Mouse (Mus musculus) MEL (cell line): ENCODE measurements at regions not wholly inside any gene's neighbourhood (a gene's known extent, or its start where the extent isn't known, plus 50 kb on each side); places are given as distances from the start of the nearest gene placed in this dataset.
A peak's percentile ranks its signal among the peaks of the same experiment; 100 is the strongest.
"Not testable (repeated sequence)": the region's sequence is repeated elsewhere in the genome, so short reads cannot be mapped to it uniquely, and the experiment has no call there.

ENCODE experiments used
- DNase-seq: peaks from one replicate; pipeline ENCODE4 v3.0.0; 2011; ENCODE audit warnings: low read depth, low spot score
- H3K27ac ChIP-seq: 2 replicates; pipeline ENCODE4 v1.5.1; 2012; ENCODE audit warnings: low read depth, mild to moderate bottlenecking, control low read depth, low read length, moderate library complexity; ENCODE audit not compliant: control insufficient read depth
- H3K27me3 ChIP-seq, 2 experiments: fragments of 150-350 bp in 1 of 2; sonication (generic) in 1 of 2; 2 replicates each; pipeline ENCODE4 v1.6.1; 2012; ENCODE audit warnings: low read length in 2 of 2, mild to moderate bottlenecking in 2 of 2, improper control_type of control experiment in 1 of 2, moderate library complexity in 1 of 2; ENCODE audit not compliant: insufficient read depth in 2 of 2, control insufficient read depth in 1 of 2
- H3K36me3 ChIP-seq, 2 experiments: 2 replicates each; pipeline ENCODE4 v1.6.1; 2012 to 2014; ENCODE audit warnings: low read length in 2 of 2, improper control_type of control experiment in 1 of 2, inconsistent platforms in 1 of 2, mild to moderate bottlenecking in 1 of 2; ENCODE audit not compliant: insufficient read depth in 2 of 2, control insufficient read depth in 1 of 2
- H3K4me1 ChIP-seq, 2 experiments: fragments of 150-350 bp in 1 of 2; sonication (generic) in 1 of 2; 2 replicates each; pipeline ENCODE4 v1.6.1; 2012; ENCODE audit warnings: low read length in 2 of 2, improper control_type of control experiment in 1 of 2, mild to moderate bottlenecking in 1 of 2; ENCODE audit not compliant: insufficient read depth in 2 of 2, control insufficient read depth in 1 of 2
- H3K4me3 ChIP-seq, 2 experiments: fragments of 150-350 bp in 1 of 2; sonication (generic) in 1 of 2; 2 replicates each; pipeline ENCODE4 v1.5.1; 2012; ENCODE audit warnings: low read depth in 2 of 2, low read length in 2 of 2, mild to moderate bottlenecking in 2 of 2, moderate library complexity in 2 of 2, control low read depth in 1 of 2, improper control_type of control experiment in 1 of 2; ENCODE audit not compliant: control insufficient read depth in 1 of 2, insufficient read depth in 1 of 2
- H3K79me2 ChIP-seq: 2 replicates; pipeline ENCODE4 v1.6.1; 2012; ENCODE audit warnings: mild to moderate bottlenecking, low read length, moderate library complexity; ENCODE audit not compliant: control insufficient read depth, poor library complexity, insufficient read depth
- H3K9ac ChIP-seq: 2 replicates; pipeline ENCODE4 v1.6.1; 2012; ENCODE audit warnings: low read depth, mild to moderate bottlenecking, control low read depth, low read length, moderate library complexity; ENCODE audit not compliant: control insufficient read depth, poor library complexity, severe bottlenecking
- H3K9me3 ChIP-seq: fragments of 150-350 bp; sonication (generic); replicated peaks from 2 replicates; pipeline ENCODE4 v1.6.1; 2012; ENCODE audit warnings: mild to moderate bottlenecking, low read length, improper control_type of control experiment, moderate library complexity; ENCODE audit not compliant: insufficient read depth
- CTCF ChIP-seq, 3 experiments: IDR thresholded peaks in 2 of 3; conservative IDR thresholded peaks in 1 of 3; 2 replicates each; pipeline ENCODE4 v1.5.1; 2011 to 2012; ENCODE audit warnings: low read length in 3 of 3, low read depth in 2 of 3, mild to moderate bottlenecking in 2 of 3, improper control_type of control experiment in 1 of 3, inconsistent platforms in 1 of 3, mixed read lengths in 1 of 3, moderate library complexity in 1 of 3; ENCODE audit not compliant: control insufficient read depth in 1 of 3, insufficient read depth in 1 of 3, poor library complexity in 1 of 3, severe bottlenecking in 1 of 3
- ELF1 ChIP-seq: IDR thresholded peaks from 2 replicates; pipeline ENCODE4 v1.6.1; 2014; ENCODE audit warnings: low read depth, mild to moderate bottlenecking, inconsistent platforms, low read length, improper control_type of control experiment, moderate library complexity
- ETS1 ChIP-seq: IDR thresholded peaks from 2 replicates; pipeline ENCODE4 v1.6.1; 2012; ENCODE audit warnings: low read depth, mild to moderate bottlenecking, inconsistent platforms, low read length, improper control_type of control experiment, moderate library complexity
- HCFC1 ChIP-seq: IDR thresholded peaks from 2 replicates; pipeline ENCODE4 v1.6.1; 2012; ENCODE audit warnings: low read depth, mild to moderate bottlenecking, inconsistent platforms, low read length, improper control_type of control experiment, moderate library complexity
- MYB ChIP-seq: IDR thresholded peaks from 2 replicates; pipeline ENCODE4 v1.6.1; 2011; ENCODE audit warnings: mild to moderate bottlenecking, low read depth, low read length, improper control_type of control experiment
- MYC ChIP-seq: IDR thresholded peaks from 2 replicates; pipeline ENCODE4 v1.6.1; 2011; ENCODE audit warnings: low read depth, mild to moderate bottlenecking, low read length, improper control_type of control experiment, moderate library complexity
- NRF1 ChIP-seq: IDR thresholded peaks from 2 replicates; pipeline ENCODE4 v1.6.1; 2014; ENCODE audit warnings: low read depth, mild to moderate bottlenecking, inconsistent platforms, low read length, improper control_type of control experiment, moderate library complexity; ENCODE audit not compliant: poor library complexity, insufficient read depth, severe bottlenecking
- POLR2AphosphoS2 ChIP-seq: IDR thresholded peaks from 2 replicates; pipeline ENCODE4 v1.6.1; 2011; ENCODE audit warnings: low read length, improper control_type of control experiment
- RAD21 ChIP-seq: IDR thresholded peaks from 2 replicates; pipeline ENCODE4 v1.6.1; 2011; ENCODE audit warnings: mild to moderate bottlenecking, low read depth, low read length, improper control_type of control experiment
- SMC3 ChIP-seq: IDR thresholded peaks from 2 replicates; pipeline ENCODE4 v1.6.1; 2011; ENCODE audit warnings: low read depth, low read length, improper control_type of control experiment
- TCF12 ChIP-seq: IDR thresholded peaks from 2 replicates; pipeline ENCODE4 v1.6.1; 2014; ENCODE audit warnings: low read depth, mild to moderate bottlenecking, inconsistent platforms, low read length, improper control_type of control experiment, moderate library complexity
- ZKSCAN1 ChIP-seq: IDR thresholded peaks from 2 replicates; pipeline ENCODE4 v1.6.1; 2012; ENCODE audit warnings: low read depth, mild to moderate bottlenecking, inconsistent platforms, low read length, improper control_type of control experiment, moderate library complexity

DNA sequence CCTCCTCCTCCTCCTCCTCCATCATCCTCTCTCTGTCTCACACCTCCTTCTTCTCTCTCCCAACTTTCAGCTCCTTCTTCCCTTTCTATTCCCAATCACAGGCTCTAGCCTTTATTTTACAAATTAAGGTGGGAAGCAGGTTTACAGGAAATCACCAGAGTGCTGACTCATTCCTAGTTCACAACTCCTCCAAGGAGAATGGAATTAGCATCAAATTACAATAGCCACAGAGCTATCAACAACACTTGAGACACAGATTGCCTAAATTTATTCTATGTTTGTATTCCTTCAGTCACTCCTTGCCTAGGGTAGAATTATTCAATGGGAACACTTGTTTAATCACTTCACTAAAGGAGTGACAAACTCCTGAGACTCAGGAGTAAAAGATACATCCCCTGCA is 523.5 kb downstream of the Adam6a start:
- no peak overlapping the region for H3K27ac ChIP-seq
- H3K4me1 ChIP-seq = no peaks in the 10 kb centered on the region
- H3K4me3 ChIP-seq = no peak overlapping the region
- H3K27me3 ChIP-seq = no peaks in the 10 kb centered on the region
- no peaks in the 10 kb centered on the region; the same call in 1 of the 2 replicates for H3K9me3 ChIP-seq
- H3K9ac ChIP-seq = no peak overlapping the region
- H3K36me3 ChIP-seq = no peaks in the 10 kb centered on the region
- no peak for DNase-seq
- no peaks in the 10 kb centered on the region for H3K79me2 ChIP-seq
- no peak for TF ChIP-seq HCFC1

DNA sequence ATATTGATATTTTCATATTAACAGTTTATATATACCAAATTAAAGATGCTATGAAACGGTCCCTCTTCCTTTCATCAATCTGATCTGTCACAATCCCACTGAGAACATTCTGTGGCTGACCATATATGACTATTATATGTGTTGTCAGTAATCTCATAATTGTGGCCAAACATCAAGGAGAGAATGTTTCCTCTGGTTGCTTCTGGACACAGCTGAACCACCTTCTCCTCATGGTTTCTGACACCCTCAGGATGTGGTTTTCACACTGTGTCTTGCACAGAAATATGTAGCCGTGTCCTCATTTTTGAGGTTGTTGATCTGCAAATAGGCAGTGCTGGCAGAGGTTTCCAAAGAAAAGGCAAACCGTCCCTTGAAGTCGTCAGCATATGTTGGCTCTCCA is 565.0 kb downstream of the Adam6a start:
- H3K27ac ChIP-seq = not testable (repeated sequence)

DNA sequence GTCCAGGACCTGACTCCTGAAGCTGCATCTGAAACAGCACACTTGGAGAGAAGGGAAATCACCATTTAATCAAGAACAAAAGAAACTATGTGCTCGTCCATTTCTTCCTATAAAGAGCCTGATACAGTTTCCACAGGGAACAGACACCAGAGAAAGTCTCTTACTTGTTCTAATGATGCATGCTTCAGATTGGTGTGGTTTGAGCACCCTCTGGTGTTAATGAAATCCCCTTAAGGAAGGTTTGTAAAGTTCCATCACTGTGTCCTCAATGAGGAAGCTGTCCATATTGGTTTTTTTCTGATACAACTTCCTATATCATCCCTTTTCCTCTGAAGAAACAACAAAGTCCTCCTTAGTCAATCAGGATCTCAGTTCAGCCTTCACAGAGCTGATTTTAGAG is 591.2 kb downstream of the Adam6a start:
- Histone ChIP-seq H3K4me1 (no peaks in the 10 kb centered on the region), H3K9ac (no peak overlapping the region), H3K36me3 (no peaks in the 10 kb centered on the region), H3K79me2 (no peaks in the 10 kb centered on the region), H3K27me3 (no peaks in the 10 kb centered on the region), H3K4me3 (no peak overlapping the region), H3K27ac (no peak overlapping the region), H3K9me3 (no peaks in the 10 kb centered on the region)
- no peak for TF ChIP-seq TCF12
- peak; percentile 41 for TF ChIP-seq RAD21
- peak; percentile 42 for TF ChIP-seq SMC3
- TF ChIP-seq CTCF (IDR thresholded peaks at IDR 0.05 in 2 of 3, conservative IDR thresholded peaks at IDR 0.05 in 1 of 3; ENCODE audit: control insufficient read depth in 1 of 3, insufficient read depth in 1 of 3, low read depth in 2 of 3, low read length in 3 of 3, poor library complexity in 1 of 3, severe bottlenecking in 1 of 3) = peak; percentile 7 to 52 (median 51); a peak in 4 of 6 replicates
- DNase-seq = no peak

More for the DNA sequence above, 565.0 kb downstream of the Adam6a start:
- H3K27me3 ChIP-seq, H3K79me2 ChIP-seq, H3K9ac ChIP-seq, H3K4me1 ChIP-seq, H3K4me3 ChIP-seq, H3K36me3 ChIP-seq, H3K9me3 ChIP-seq: not testable (repeated sequence)
- DNase-seq = peak; percentile 5

DNA sequence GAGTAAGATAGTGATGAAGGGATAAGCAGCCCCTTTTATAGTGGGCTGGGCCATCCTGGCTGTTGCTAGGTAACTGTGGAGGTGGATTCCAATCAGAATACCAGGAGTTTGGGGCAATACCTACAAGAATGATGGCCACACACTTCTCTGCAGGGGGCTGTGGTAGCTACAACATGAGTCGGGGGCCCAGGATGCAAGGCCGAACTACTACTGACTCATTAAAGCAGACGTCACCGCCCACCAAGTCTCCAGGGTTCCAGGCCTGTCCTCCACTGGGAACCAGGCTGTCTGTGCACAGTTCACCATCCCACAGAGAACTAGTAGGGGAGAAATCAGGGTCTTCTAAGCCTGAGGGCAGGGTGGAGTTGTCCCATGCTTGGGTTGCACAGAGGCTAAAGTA is 605.1 kb downstream of the Adam6a start:
- no peak overlapping the region for H3K4me3 ChIP-seq
- no peak overlapping the region for H3K9ac ChIP-seq
- no peaks in the 10 kb centered on the region for H3K9me3 ChIP-seq
- no peaks in the 10 kb centered on the region; a peak in 1 of 4 replicates for H3K27me3 ChIP-seq
- H3K27ac ChIP-seq = no peak overlapping the region
- no peaks in the 10 kb centered on the region for H3K36me3 ChIP-seq
- no peaks in the 10 kb centered on the region for H3K79me2 ChIP-seq
- TF ChIP-seq POLR2AphosphoS2 (no peak), ZKSCAN1 (no peak), NRF1 (no peak), ETS1 (no peak), MYB (no peak), MYC (no peak), ELF1 (no peak), SMC3 (no peak)
- no peaks in the 10 kb centered on the region for H3K4me1 ChIP-seq
- no peak for DNase-seq
